In the genomic region with DNA sequence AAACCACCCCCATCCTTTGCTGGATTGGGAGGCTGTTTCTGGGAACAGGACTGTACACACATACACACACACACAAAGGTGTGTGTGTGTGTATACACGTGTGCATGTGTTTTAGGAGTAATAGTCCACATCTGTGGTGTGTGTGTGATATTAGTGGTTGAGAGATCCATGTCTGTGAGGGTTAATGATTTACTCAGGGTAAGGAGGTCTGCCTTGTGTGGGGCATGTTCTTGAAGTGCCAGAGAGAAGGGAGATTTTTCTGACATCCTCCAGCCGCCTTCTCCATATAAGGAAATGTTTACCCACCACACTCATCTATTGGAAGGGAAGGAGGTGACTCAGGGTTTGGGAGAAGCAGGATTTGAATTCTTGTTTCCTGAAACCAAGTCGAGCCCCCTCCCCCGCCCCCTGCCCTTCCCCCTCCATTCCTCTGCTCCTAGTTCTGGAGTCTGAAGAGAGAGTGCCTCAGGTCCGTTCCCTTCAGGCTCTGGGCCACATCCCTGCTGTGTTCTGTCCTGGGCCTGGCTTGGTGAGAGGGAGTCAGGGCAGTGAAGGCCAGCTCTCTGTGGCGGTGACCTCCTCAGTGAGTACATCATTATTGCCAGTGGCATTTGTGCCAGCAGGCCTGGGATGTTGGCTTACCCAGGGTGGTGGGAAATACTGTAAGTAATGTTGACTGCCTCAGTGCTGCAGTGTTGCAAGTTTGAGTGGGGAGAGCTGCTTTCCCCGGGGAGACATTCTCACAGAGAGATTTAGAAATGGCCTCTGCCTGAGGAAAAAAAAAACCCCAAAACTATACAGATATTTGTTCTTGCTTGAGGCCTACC, we compare ENCODE assay signal across 12 mouse cellular contexts. TPM values are rescaled to one million over a fixed set of nuclear protein-coding genes. Genes with fewer than 3 reads are reported as not detected.
DNase-seq lines count a peak whose midpoint lies in the region; ATAC-seq and TF ChIP-seq lines count a peak whose summit lies in the region.
"Had no signal": no experiment of that assay in that cellular context is flagged by ENCODE, and none has a peak within 500 bp of the region (broad histone marks: within the 10 kb centered on the region; RNA-seq: fewer than 3 reads in every experiment).

No protein-coding gene starts in this region.

- intact Hi-C loops in heart, postnatal 14 days (cut with DNase I): no loop called here

- no peak for TF ChIP-seq CTCF in small intestine, adult 2 months (IDR thresholded peaks at IDR 0.05; ENCODE audit: extremely low read depth, insufficient read length, insufficient replicate concordance, low read depth, low read length)

- 43% methylated on average over 7 of the region's 7 CpGs for WGBS in liver, embryonic 12.5 days (ENCODE audit: insufficient replicate concordance)
- 29% methylated on average over 7 of the region's 7 CpGs for WGBS in small intestine, adult 2 months

- H3K9me3 ChIP-seq in liver, embryonic 12.5 days (replicated peaks): no peaks in the 10 kb centered on the region

- H3K27me3 ChIP-seq in liver, embryonic 12.5 days (replicated peaks): no peaks in the 10 kb centered on the region
- no peaks in the 10 kb centered on the region for H3K27me3 ChIP-seq in small intestine, adult 2 months (ENCODE audit: control insufficient read depth, insufficient read depth, low read length)
- H3K27me3 ChIP-seq: CH12.LX had no signal

- no peaks in the 10 kb centered on the region for H3K36me3 ChIP-seq in liver, embryonic 12.5 days
- peaks cover 5% of the 10 kb centered on the region for H3K36me3 ChIP-seq in small intestine, adult 2 months (ENCODE audit: control insufficient read depth, insufficient read depth, low read length)

- H3K9ac ChIP-seq in liver, embryonic 12.5 days: no peak overlapping the region
- H3K9ac ChIP-seq: liver, embryonic 14.5 days had no signal

- DNase-seq in heart, adult 11 months: peak; percentile 90
- no peak for DNase-seq in heart, postnatal 14 days
- DNase-seq in liver: no peak
- DNase-seq in embryo, embryonic 10.5 days (ENCODE audit: low spot score): peak; percentile 58
- DNase-seq in MN1 (ENCODE audit: low spot score): no peak
- no peak for DNase-seq in retina, postnatal 1 day
- DNase-seq: right cerebral cortex, adult 18-20 months; thymus, adult 18-20 months had no signal

- H3K4me2 ChIP-seq in liver, embryonic 12.5 days: no peak overlapping the region

- 0 out of 2 replicates have a peak overlapping the region, but pooled peaks have one; percentile 11 for H3K27ac ChIP-seq in liver, embryonic 12.5 days
- peak overlapping the region; percentile 89 for H3K27ac ChIP-seq in small intestine, adult 2 months (ENCODE audit: insufficient read depth, low read depth, low read length)
- H3K27ac ChIP-seq: liver, embryonic 14.5 days had no signal

- H3K4me1 ChIP-seq in liver, embryonic 12.5 days: peaks cover 41% of the 10 kb centered on the region
- peaks cover 19% of the 10 kb centered on the region for H3K4me1 ChIP-seq in small intestine, adult 2 months (ENCODE audit: control insufficient read depth, insufficient read depth, insufficient read length, low read length)

- no peak for TF ChIP-seq POLR2A in small intestine, adult 2 months (IDR thresholded peaks at IDR 0.05; ENCODE audit: low read depth, low read length)

- ATAC-seq in liver, embryonic 12.5 days: peak; percentile 47; the same call in 1 of the 2 replicates

- H3K4me3 ChIP-seq in liver, embryonic 12.5 days: no peak overlapping the region
- peak overlapping the region; percentile 36 for H3K4me3 ChIP-seq in small intestine, adult 2 months (ENCODE audit: low read depth, low read length)

RNA-seq across cellular contexts. Expression of a gene that starts 54.6 kb away (rescaled TPM):
- total RNA-seq in heart, postnatal 14 days (2021): 10 to 100 TPM; 46.8 to 47.5 TPM
- polyA plus RNA-seq in liver, embryonic 12.5 days (2016; fragmentation: Nextera tagmentation; extraction: Ambion mirVana): 9.5 and 10.6 TPM in 2 replicates
- 14.2 and 23.6 TPM in 2 replicates for polyA plus RNA-seq in small intestine, adult 2 months (2012; rRNA removed)

Comparison
In these comparisons a context has a peak if more than half of its experiments do, and no peak if none do; other contexts are left out.
1. DNase-seq: peak in heart, adult 11 months (single experiment) and embryo, embryonic 10.5 days (single experiment); none in heart, postnatal 14 days (0 of 2), liver (single experiment), MN1 (single experiment) and retina, postnatal 1 day (single experiment).